In genomic region chr13:84648056-84648455, GRCm38 (mm10) we compare ENCODE assay signal across 28 mouse cellular contexts.
A peak's percentile ranks its signal among the peaks of the same experiment; 100 is the strongest.
DNase-seq lines count a peak whose midpoint lies in the region; ATAC-seq and TF ChIP-seq lines count a peak whose summit lies in the region.
"Had no signal": no experiment of that assay in that cellular context is flagged by ENCODE, and none has a peak within 500 bp of the region (broad histone marks: within the 10 kb centered on the region; RNA-seq: fewer than 3 reads in every experiment).

No protein-coding gene starts in this region.

- peak; percentile 67 for ATAC-seq in liver, embryonic 11.5 days (replicated peaks; ENCODE audit: low FRiP score)
- peak; percentile 86 to 91 for ATAC-seq in hematopoietic stem cell, adult 5-6 weeks (replicated peaks in 1 of 2; ENCODE audit: insufficient read depth in 1 of 2, low FRiP score in 2 of 2, low TSS enrichment in 1 of 2, low read depth in 1 of 2, poor library complexity in 2 of 2, severe bottlenecking in 2 of 2)
- ATAC-seq: midbrain, embryonic 15.5 days had no signal

- peak; percentile 91 for TF ChIP-seq EP300 in MEL (IDR thresholded peaks at IDR 0.05; ENCODE audit: low read depth in 1 of 2, low read length in 2 of 2)

- H3K4me1 ChIP-seq in liver, embryonic 11.5 days (replicated peaks; ENCODE audit: control insufficient read depth, insufficient read depth, low read length), result no peaks in the 10 kb centered on the region
- peaks cover 18 to 22% of the 10 kb centered on the region in 2 experiments for H3K4me1 ChIP-seq in MEL (ENCODE audit: control insufficient read depth in 1 of 2, insufficient read depth in 2 of 2, low read length in 2 of 2)
- H3K4me1 ChIP-seq: forebrain, embryonic 12.5 days; heart, embryonic 12.5 days; hindbrain, embryonic 12.5 days; kidney, embryonic 15.5 days; limb, embryonic 15.5 days; midbrain, embryonic 15.5 days; neural tube, embryonic 12.5 days had no signal

- TF ChIP-seq CTCF in MEL (IDR thresholded peaks at IDR 0.05 in 2 of 3, conservative IDR thresholded peaks at IDR 0.05 in 1 of 3; ENCODE audit: control insufficient read depth in 1 of 3, insufficient read depth in 1 of 3, low read depth in 2 of 3, low read length in 3 of 3, poor library complexity in 1 of 3, severe bottlenecking in 1 of 3), result no peak

- H3K27ac ChIP-seq in liver, embryonic 11.5 days (ENCODE audit: low read depth, low read length), result no peak overlapping the region
- H3K27ac ChIP-seq in MEL (ENCODE audit: control insufficient read depth, low read depth, low read length), result peak overlapping the region; percentile 82
- H3K27ac ChIP-seq: forebrain, embryonic 12.5 days; hindbrain, embryonic 12.5 days; kidney, embryonic 15.5 days; left cerebral cortex, adult 2 months; limb, embryonic 15.5 days; midbrain, embryonic 15.5 days; neural tube, embryonic 12.5 days had no signal

- H3K79me2 ChIP-seq in MEL (ENCODE audit: control insufficient read depth, insufficient read depth, low read length, poor library complexity), result no peaks in the 10 kb centered on the region

- WGBS in liver, embryonic 11.5 days, result 37% methylated on average over 1 of the region's 1 CpGs

- no peak for TF ChIP-seq RAD21 in MEL (IDR thresholded peaks at IDR 0.05; ENCODE audit: low read depth, low read length)

- no peak overlapping the region for H3K4me3 ChIP-seq in liver, embryonic 11.5 days (ENCODE audit: low read depth, low read length)
- peak overlapping the region in 1 of 2 experiments; percentile 21; a peak in 1 of 4 replicates for H3K4me3 ChIP-seq in MEL (ENCODE audit: control insufficient read depth in 1 of 2, insufficient read depth in 1 of 2, low read depth in 2 of 2, low read length in 2 of 2)
- H3K4me3 ChIP-seq: forebrain, embryonic 12.5 days; heart, embryonic 12.5 days; hindbrain, embryonic 12.5 days; kidney, embryonic 15.5 days; left cerebral cortex, adult 2 months; limb, embryonic 15.5 days; megakaryocyte, embryonic 14.5 days; midbrain, embryonic 15.5 days; neural tube, embryonic 12.5 days had no signal

- TF ChIP-seq POLR2A in MEL (IDR thresholded peaks at IDR 0.05; ENCODE audit: control insufficient read depth in 1 of 2, insufficient read depth in 1 of 2, low read depth in 1 of 2, low read length in 2 of 2, poor library complexity in 1 of 2), result no peak

- H3K36me3 ChIP-seq in liver, embryonic 11.5 days (ENCODE audit: control insufficient read depth, insufficient read depth, low read length), result no peaks in the 10 kb centered on the region
- H3K36me3 ChIP-seq in MEL (ENCODE audit: control insufficient read depth in 1 of 2, insufficient read depth in 2 of 2, low read length in 2 of 2), result peaks cover 0 to 35% of the 10 kb centered on the region in 2 experiments; a peak in 2 of 4 replicates
- H3K36me3 ChIP-seq: forebrain, embryonic 12.5 days; heart, embryonic 12.5 days; hindbrain, embryonic 12.5 days; kidney, embryonic 15.5 days; limb, embryonic 15.5 days; midbrain, embryonic 15.5 days; neural tube, embryonic 12.5 days had no signal

- H3K9me3 ChIP-seq in liver, embryonic 11.5 days (ENCODE audit: control insufficient read depth, low read length), result no peaks in the 10 kb centered on the region
- no peaks in the 10 kb centered on the region for H3K9me3 ChIP-seq in MEL (replicated peaks; ENCODE audit: insufficient read depth, low read length)
- H3K9me3 ChIP-seq: heart, embryonic 12.5 days; hindbrain, embryonic 12.5 days; kidney, embryonic 15.5 days; limb, embryonic 15.5 days; megakaryocyte, embryonic 14.5 days; midbrain, embryonic 15.5 days; neural tube, embryonic 12.5 days had no signal

- H3K9ac ChIP-seq in liver, embryonic 11.5 days (ENCODE audit: low read depth, low read length), result no peak overlapping the region
- no peak overlapping the region for H3K9ac ChIP-seq in MEL (ENCODE audit: control insufficient read depth, low read depth, low read length, poor library complexity, severe bottlenecking)
- H3K9ac ChIP-seq: forebrain, embryonic 12.5 days; heart, embryonic 12.5 days; hindbrain, embryonic 12.5 days; kidney, embryonic 15.5 days; limb, embryonic 15.5 days; midbrain, embryonic 15.5 days; neural tube, embryonic 12.5 days had no signal

- H3K4me2 ChIP-seq in liver, embryonic 11.5 days, result no peak overlapping the region
- H3K4me2 ChIP-seq: forebrain, embryonic 12.5 days; heart, embryonic 12.5 days; hindbrain, embryonic 12.5 days; kidney, embryonic 15.5 days; limb, embryonic 15.5 days; midbrain, embryonic 15.5 days; neural tube, embryonic 12.5 days had no signal

- no peaks in the 10 kb centered on the region for H3K27me3 ChIP-seq in liver, embryonic 11.5 days (replicated peaks; ENCODE audit: control insufficient read depth, insufficient read depth, low read length)
- no peaks in the 10 kb centered on the region for H3K27me3 ChIP-seq in MEL (ENCODE audit: control insufficient read depth in 1 of 2, insufficient read depth in 2 of 2, low read length in 2 of 2)
- H3K27me3 ChIP-seq: forebrain, embryonic 12.5 days; heart, embryonic 12.5 days; hindbrain, embryonic 12.5 days; kidney, embryonic 15.5 days; limb, embryonic 15.5 days; megakaryocyte, embryonic 14.5 days; midbrain, embryonic 15.5 days; neural tube, embryonic 12.5 days had no signal

- DNase-seq in liver, embryonic 11.5 days (ENCODE audit: low spot score), result no peak
- DNase-seq in liver (no peak), MEL (ENCODE audit: low read depth, low spot score) (peak; percentile 87), adipocyte (ENCODE audit: low spot score) (no peak)
- no peak for DNase-seq in layer of hippocampus, adult 9-10 months (ENCODE audit: low spot score)
- DNase-seq in frontal cortex, postnatal 14 days (ENCODE audit: low spot score in 2 of 2), result no peak
- DNase-seq: adrenal gland, postnatal 36 days; B cell, adult 2 months; cerebellum, adult 11 months; cerebellum, adult 9-11 months; gastrocnemius, postnatal 10 days; heart, adult 18-20 months; heart, postnatal 10 days; kidney, adult 11 months; lung, adult 2 months; lung, postnatal 14 days; right cerebral cortex, postnatal 14 days; thymus, postnatal 4 days had no signal

TF ChIP-seq in MEL, 35 proteins besides CTCF, POLR2A, EP300 and RAD21:
- TF ChIP-seq TAL1 (IDR thresholded peaks at IDR 0.05; ENCODE audit: low read length), result peak; percentile 94
- TF ChIP-seq TCF12 (IDR thresholded peaks at IDR 0.05; ENCODE audit: low read depth, low read length), result peak; percentile 92
- no peak for TF ChIP-seq KAT2A (conservative IDR thresholded peaks at IDR 0.05; ENCODE audit: low read depth, low read length)
- peak; percentile 78; the same call in 1 of the 2 replicates for TF ChIP-seq BHLHE40 (IDR thresholded peaks at IDR 0.05; ENCODE audit: borderline replicate concordance, low read depth, low read length)
- TF ChIP-seq ZMIZ1 (IDR thresholded peaks at IDR 0.05; ENCODE audit: low read depth, low read length), result no peak
- peak; percentile 29; the same call in 1 of the 2 replicates for TF ChIP-seq SIN3A (IDR thresholded peaks at IDR 0.05; ENCODE audit: low read length)
- TF ChIP-seq MAFK (IDR thresholded peaks at IDR 0.05; ENCODE audit: borderline replicate concordance, low read depth, low read length), result 0 out of 2 replicates have a peak, but pooled peaks have one; percentile 61
- peak; percentile 86 for TF ChIP-seq GATA1 (IDR thresholded peaks at IDR 0.05; ENCODE audit: low read depth, low read length)
- no peak for TF ChIP-seq ZNF384 (IDR thresholded peaks at IDR 0.05; ENCODE audit: low read depth, low read length)
- TF ChIP-seq MYB (IDR thresholded peaks at IDR 0.05; ENCODE audit: low read depth, low read length), result 0 out of 2 replicates have a peak, but pooled peaks have one; percentile 17
- TF ChIP-seq TBP (IDR thresholded peaks at IDR 0.05; ENCODE audit: low read depth, low read length), result 0 out of 2 replicates have a peak, but pooled peaks have one; percentile 15
- peak; percentile 81 for TF ChIP-seq ETS1 (IDR thresholded peaks at IDR 0.05; ENCODE audit: low read depth, low read length)
- peak; percentile 63; the same call in 1 of the 2 replicates for TF ChIP-seq RCOR1 (IDR thresholded peaks at IDR 0.05; ENCODE audit: low read depth, low read length)
- peak; percentile 77; the same call in 1 of the 2 replicates for TF ChIP-seq GABPA (IDR thresholded peaks at IDR 0.05; ENCODE audit: low read depth, low read length)
